Mouse (Mus musculus) lung, postnatal 14 days (tissue): ENCODE results near the gene Ccdc7a.

Source experiments
- DNase-seq: peaks from one replicate; pipeline ENCODE4 v3.0.0; 2021

Gene Ccdc7a

DNA sequence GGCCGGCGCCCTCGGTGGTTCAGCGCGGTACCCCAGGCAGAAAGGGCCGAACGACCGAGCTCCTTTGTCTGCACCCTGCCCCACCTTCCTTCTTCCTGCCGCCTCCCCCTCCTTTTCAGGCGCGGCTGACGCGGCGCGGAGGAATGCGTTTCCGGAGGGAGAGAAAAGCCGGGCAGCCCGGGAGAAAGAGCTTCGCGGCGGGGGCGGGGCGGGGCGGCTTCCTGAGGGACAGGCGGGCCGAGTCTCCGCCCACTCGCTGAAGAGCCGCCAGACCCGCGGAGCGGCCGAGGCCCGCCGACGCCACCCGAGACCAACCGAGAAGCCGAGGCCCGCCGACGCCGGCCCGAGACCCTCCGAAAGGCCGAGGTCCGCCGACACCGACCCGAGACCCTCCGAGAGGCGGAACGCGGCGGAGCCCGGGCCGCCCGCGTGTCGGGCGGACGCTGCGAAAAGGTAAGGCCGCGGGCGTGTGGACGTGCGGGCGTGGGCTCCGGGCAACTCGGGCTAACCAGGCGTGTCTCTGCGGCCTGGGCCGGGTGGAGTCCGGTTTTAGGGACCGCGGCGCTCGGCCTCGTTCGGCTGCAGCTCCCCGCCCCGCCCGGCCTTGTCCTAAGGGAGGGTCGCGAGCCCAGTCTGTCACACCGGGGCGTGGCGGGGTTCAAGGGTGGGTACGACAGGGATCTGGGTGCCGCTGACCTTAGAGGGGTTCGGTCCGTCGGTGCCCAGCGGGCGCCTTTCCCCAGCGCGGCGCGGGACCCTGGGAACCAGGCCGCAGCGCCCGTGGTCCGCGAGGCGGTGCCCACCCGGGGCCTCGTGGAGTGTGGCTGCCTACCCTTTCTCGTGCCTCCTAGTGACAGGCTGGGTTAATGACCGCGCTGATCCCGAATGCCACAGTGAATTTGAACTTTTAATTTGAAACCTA lies 379.5 kb downstream of the Ccdc7a start, which contains the start of gene Itgb1:
Gene Itgb1 (plus strand): TSS at position 148 of the 922 bp plus-strand sequence.
- DNase-seq: peak; percentile 95

DNA sequence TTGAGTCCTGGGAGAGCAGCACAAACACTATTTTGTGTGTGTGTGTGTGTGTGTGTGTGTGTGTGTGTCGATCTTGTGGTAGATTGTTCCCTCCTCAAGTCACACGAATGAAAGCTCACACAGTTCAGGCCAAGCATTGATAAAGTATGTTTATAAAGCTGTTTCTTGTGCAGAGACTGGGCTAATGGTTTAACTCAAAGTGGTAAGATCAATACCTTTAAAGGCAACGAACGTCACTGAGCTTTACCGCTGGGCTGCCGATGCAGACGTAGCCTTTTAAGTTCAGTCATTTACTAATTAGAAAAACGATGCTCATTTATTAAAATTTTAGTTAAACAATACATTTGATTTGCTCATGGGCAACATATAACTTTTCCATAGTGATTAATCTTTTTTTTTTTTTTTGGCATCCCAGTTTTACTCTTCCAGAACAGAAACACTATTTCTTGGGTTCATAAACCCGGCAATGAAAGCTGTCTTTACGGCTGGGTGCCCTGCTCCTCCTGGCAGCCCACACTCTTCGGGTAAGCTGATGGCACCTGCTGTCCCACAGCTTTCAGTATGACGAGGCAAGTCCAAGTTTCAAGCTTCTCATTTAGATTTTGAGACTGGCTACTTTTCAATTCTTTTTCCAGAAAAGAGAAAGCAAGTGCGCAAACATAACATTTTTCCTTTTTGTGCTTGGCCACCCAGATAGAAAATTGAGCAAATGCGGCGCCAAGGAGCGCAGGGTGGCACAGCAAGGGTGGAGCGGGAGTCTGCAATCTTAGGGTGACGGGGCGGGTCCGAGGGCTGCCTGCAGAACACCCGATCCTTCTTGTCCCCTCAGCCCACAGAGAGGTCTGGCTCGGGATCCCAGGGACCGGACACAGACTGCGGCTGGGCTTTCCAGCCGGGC lies 380.5 kb downstream of the Ccdc7a start:
- no peak for DNase-seq
